Mouse (Mus musculus) embryonic facial prominence, embryonic 13.5 days (tissue): Measurements from ENCODE around the gene Rpl4. TPM values are rescaled to one million over a fixed set of nuclear protein-coding genes. Genes with fewer than 3 reads are reported as not detected.
"Not testable (repeated sequence)": the region's sequence is repeated elsewhere in the genome, so short reads cannot be mapped to it uniquely, and the experiment has no call there.

Experiments used
- ATAC-seq: fragments of 200-750 bp; cut with Nextera tagmentation; 2 replicates; pipeline ENCODE4 v1.8.0; 2017; ENCODE audit warnings: low read depth; ENCODE audit not compliant: insufficient number of reproducible peaks, insufficient read depth, low FRiP score, low TSS enrichment
- H3K27ac ChIP-seq: fragments of 300-500 bp; sonication (generic); 2 replicates; pipeline ENCODE4 v1.5.1; 2015; ENCODE audit warnings: moderate library complexity, mild to moderate bottlenecking, inconsistent platforms
- H3K27me3 ChIP-seq: fragments of 300-500 bp; sonication (generic); 2 replicates; pipeline ENCODE4 v1.6.1; 2015; ENCODE audit warnings: mild to moderate bottlenecking, inconsistent platforms
- H3K36me3 ChIP-seq: fragments of 300-500 bp; sonication (generic); 2 replicates; pipeline ENCODE4 v1.6.1; 2015; ENCODE audit warnings: mild to moderate bottlenecking, inconsistent platforms
- H3K4me1 ChIP-seq: fragments of 300-500 bp; sonication (generic); 2 replicates; pipeline ENCODE4 v1.6.1; 2015; ENCODE audit warnings: inconsistent platforms
- H3K4me2 ChIP-seq: fragments of 300-500 bp; sonication (generic); 2 replicates; pipeline ENCODE4 v1.6.1; 2015; ENCODE audit warnings: moderate library complexity, mild to moderate bottlenecking, inconsistent platforms
- H3K4me3 ChIP-seq: fragments of 300-500 bp; sonication (generic); 2 replicates; pipeline ENCODE4 v1.5.1; 2015; ENCODE audit warnings: mild to moderate bottlenecking, inconsistent platforms
- H3K9ac ChIP-seq: fragments of 300-500 bp; sonication (generic); 2 replicates; pipeline ENCODE4 v1.6.1; 2015; ENCODE audit warnings: mild to moderate bottlenecking, inconsistent platforms
- H3K9me3 ChIP-seq: fragments of 300-500 bp; sonication (generic); 2 replicates; pipeline ENCODE4 v1.6.1; 2016; ENCODE audit warnings: inconsistent platforms
- WGBS: fragments of 180-500 bp; shearing (Covaris S2); methylation state at CpG from one replicate; pipeline ENCODE4 v1.1.7; 2015; ENCODE audit warnings: mixed read lengths; 5-methylcytosine and 5-hydroxymethylcytosine counted together
- polyA plus RNA-seq: library from polyadenylated mRNA; unstranded; fragments of >200 nt; fragmentation: Nextera tagmentation; extraction: Ambion mirVana; gene quantifications from 2 replicates; pipeline ENCODE4 v1.2.1, GENCODE M21; 2015

Gene Rpl4
- polyA plus RNA-seq: 1,232 and 1,302 TPM in 2 replicates

- H3K9ac ChIP-seq: peak within 1 kb of the TSS; percentile 93
- H3K4me2 ChIP-seq: peak within 1 kb of the TSS; percentile 82
- H3K27me3 ChIP-seq: no peaks in the 10 kb centered on the region
- peak within 1 kb of the TSS; percentile 95 for H3K27ac ChIP-seq
- H3K9me3 ChIP-seq: no peaks in the 10 kb centered on the region
- ATAC-seq: peak; percentile 78
- peak within 1 kb of the TSS; percentile 93 for H3K4me3 ChIP-seq
- H3K4me1 ChIP-seq: peaks cover 25% of the 10 kb centered on the region
- peaks cover 36% of the 10 kb centered on the region for H3K36me3 ChIP-seq
- WGBS: under 1% methylated on average over 42 of the region's 42 CpGs
Measured at GRCm38 (mm10) chr9:64172816-64173665, at the start of gene Rpl4, which contains the start of gene Zwilch. Gene Rpl4 (plus strand): TSS chr9:64173375. Gene Zwilch (minus strand): TSS chr9:64173104.

- not testable (repeated sequence) for H3K27me3 ChIP-seq, H3K9ac ChIP-seq, H3K27ac ChIP-seq, H3K4me2 ChIP-seq, H3K36me3 ChIP-seq, ATAC-seq, H3K4me3 ChIP-seq, H3K9me3 ChIP-seq
- WGBS: 62% methylated on average over 3 of the region's 3 CpGs
- peaks cover 12% of the 10 kb centered on the region for H3K4me1 ChIP-seq
Measured at GRCm38 (mm10) chr9:64124846-64125245, 48.3 kb upstream of the Rpl4 start.

GRCm38 (mm10) chr9:64125307-64125706 is 47.9 kb upstream of the Rpl4 start:
- Histone ChIP-seq H3K4me1 (peaks cover 12% of the 10 kb centered on the region), H3K9me3 (no peaks in the 10 kb centered on the region), H3K9ac (no peak overlapping the region), H3K27ac (peak overlapping the region; percentile 23; the same call in 1 of the 2 replicates), H3K27me3 (no peaks in the 10 kb centered on the region), H3K4me3 (no peak overlapping the region), H3K4me2 (no peak overlapping the region), H3K36me3 (no peaks in the 10 kb centered on the region)
- 51% methylated on average over 3 of the region's 3 CpGs for WGBS
- no peak for ATAC-seq

- Histone ChIP-seq H3K9me3 (no peaks in the 10 kb centered on the region), H3K4me1 (peaks cover 12% of the 10 kb centered on the region), H3K27ac (no peak overlapping the region), H3K4me3 (no peak overlapping the region), H3K27me3 (no peaks in the 10 kb centered on the region), H3K4me2 (no peak overlapping the region; the same call in 1 of the 2 replicates), H3K36me3 (no peaks in the 10 kb centered on the region), H3K9ac (no peak overlapping the region)
- ATAC-seq: no peak
- 52% methylated on average over 12 of the region's 12 CpGs for WGBS
Measured at GRCm38 (mm10) chr9:64126121-64126520, 47.1 kb upstream of the Rpl4 start.

- no peak overlapping the region for H3K4me2 ChIP-seq
- ATAC-seq: no peak
- H3K4me3 ChIP-seq: no peak overlapping the region
- H3K27me3 ChIP-seq: no peaks in the 10 kb centered on the region
- H3K4me1 ChIP-seq: no peaks in the 10 kb centered on the region
- 78% methylated on average over 6 of the region's 6 CpGs for WGBS
- no peak overlapping the region for H3K27ac ChIP-seq
- no peaks in the 10 kb centered on the region for H3K9me3 ChIP-seq
- no peak overlapping the region for H3K9ac ChIP-seq
- H3K36me3 ChIP-seq: peaks cover 2% of the 10 kb centered on the region
Measured at GRCm38 (mm10) chr9:64131623-64132022, 41.6 kb upstream of the Rpl4 start.

GRCm38 (mm10) chr9:64138896-64139295 is 34.3 kb upstream of the Rpl4 start:
- not testable (repeated sequence) for H3K27me3 ChIP-seq, ATAC-seq, H3K9ac ChIP-seq, H3K4me1 ChIP-seq, H3K27ac ChIP-seq, H3K9me3 ChIP-seq, H3K4me2 ChIP-seq, H3K4me3 ChIP-seq
- peaks cover 33% of the 10 kb centered on the region for H3K36me3 ChIP-seq
- WGBS: 4% methylated on average over 6 of the region's 6 CpGs

GRCm38 (mm10) chr9:64139879-64140278 is 33.3 kb upstream of the Rpl4 start:
- no peak overlapping the region for H3K9ac ChIP-seq
- no peak overlapping the region for H3K4me2 ChIP-seq
- H3K9me3 ChIP-seq: no peaks in the 10 kb centered on the region
- no peaks in the 10 kb centered on the region for H3K4me1 ChIP-seq
- no peak overlapping the region for H3K27ac ChIP-seq
- ATAC-seq: no peak
- H3K27me3 ChIP-seq: no peaks in the 10 kb centered on the region
- 94% methylated on average over 9 of the region's 9 CpGs for WGBS
- H3K36me3 ChIP-seq: peaks cover 38% of the 10 kb centered on the region
- H3K4me3 ChIP-seq: no peak overlapping the region

GRCm38 (mm10) chr9:64156641-64157040 is 16.5 kb upstream of the Rpl4 start:
- no peak overlapping the region for H3K4me3 ChIP-seq
- no peak for ATAC-seq
- peaks cover 73% of the 10 kb centered on the region for H3K36me3 ChIP-seq
- 95% methylated on average over 1 of the region's 1 CpGs for WGBS
- H3K4me2 ChIP-seq: no peak overlapping the region
- no peak overlapping the region for H3K27ac ChIP-seq
- no peaks in the 10 kb centered on the region for H3K4me1 ChIP-seq
- no peaks in the 10 kb centered on the region for H3K9me3 ChIP-seq
- no peaks in the 10 kb centered on the region for H3K27me3 ChIP-seq
- no peak overlapping the region for H3K9ac ChIP-seq

GRCm38 (mm10) chr9:64160471-64160870 is 12.7 kb upstream of the Rpl4 start:
- WGBS: 89% methylated on average over 5 of the region's 5 CpGs

GRCm38 (mm10) chr9:64169967-64170366 is 3.2 kb upstream of the Rpl4 start:
- H3K4me3 ChIP-seq, H3K9me3 ChIP-seq, H3K27me3 ChIP-seq, H3K27ac ChIP-seq, H3K4me2 ChIP-seq, H3K9ac ChIP-seq, ATAC-seq: not testable (repeated sequence)
- H3K4me1 ChIP-seq: peaks cover 21% of the 10 kb centered on the region
- WGBS: 90% methylated on average over 3 of the region's 3 CpGs
- H3K36me3 ChIP-seq: peaks cover 18% of the 10 kb centered on the region

More at GRCm38 (mm10) chr9:64160471-64160870, 12.7 kb upstream of the Rpl4 start:
- H3K36me3 ChIP-seq: peaks cover 71% of the 10 kb centered on the region
- no peak overlapping the region for H3K9ac ChIP-seq
- H3K4me3 ChIP-seq: no peak overlapping the region
- no peak for ATAC-seq
- H3K9me3 ChIP-seq: no peaks in the 10 kb centered on the region
- H3K27me3 ChIP-seq: no peaks in the 10 kb centered on the region
- no peak overlapping the region for H3K4me2 ChIP-seq
- H3K27ac ChIP-seq: no peak overlapping the region
- no peaks in the 10 kb centered on the region for H3K4me1 ChIP-seq

- Histone ChIP-seq H3K27me3 (no peaks in the 10 kb centered on the region), H3K36me3 (peaks cover 28% of the 10 kb centered on the region), H3K27ac (peak overlapping the region; percentile 95), H3K4me3 (peak overlapping the region; percentile 93), H3K4me2 (peak overlapping the region; percentile 82), H3K4me1 (peaks cover 25% of the 10 kb centered on the region), H3K9me3 (no peaks in the 10 kb centered on the region), H3K9ac (peak overlapping the region; percentile 88)
- ATAC-seq: peak; percentile 52; the same call in 1 of the 2 replicates
- 3% methylated on average over 18 of the region's 18 CpGs for WGBS
Measured at GRCm38 (mm10) chr9:64172145-64172815, 895 bp upstream of the Rpl4 start.
